Mouse (Mus musculus) heart, postnatal 0 days (tissue): ENCODE measurements around the gene Gm11009. TPM values are rescaled to one million over a fixed set of nuclear protein-coding genes. Genes with fewer than 3 reads are reported as not detected.
"Not testable (repeated sequence)": the region's sequence is repeated elsewhere in the genome, so short reads cannot be mapped to it uniquely, and the experiment has no call there.

ENCODE experiments used
- ATAC-seq: fragments of 200-750 bp; cut with Nextera tagmentation; 2 replicates; pipeline ENCODE4 v1.8.0; 2017; ENCODE audit warnings: low read depth, moderate number of reproducible peaks, moderate library complexity; ENCODE audit not compliant: insufficient read depth
- DNase-seq: peaks from one replicate; pipeline ENCODE4 v3.0.0-alpha.2; 2016; ENCODE audit warnings: low spot score
- H3K27ac ChIP-seq: fragments of 300-500 bp; sonication (generic); 2 replicates; pipeline ENCODE4 v1.5.1; 2014; ENCODE audit warnings: low read depth, mild to moderate bottlenecking
- H3K27me3 ChIP-seq: fragments of 300-500 bp; sonication (generic); 2 replicates; pipeline ENCODE4 v1.6.1; 2014; ENCODE audit warnings: low read length, mixed read lengths; ENCODE audit not compliant: control insufficient read depth, insufficient read depth
- H3K36me3 ChIP-seq: fragments of 300-500 bp; sonication (generic); replicated peaks from 2 replicates; pipeline ENCODE4 v1.6.1; 2014; ENCODE audit warnings: low read length, mixed read lengths; ENCODE audit not compliant: control insufficient read depth, insufficient read depth
- H3K4me1 ChIP-seq: fragments of 300-500 bp; sonication (generic); 2 replicates; pipeline ENCODE4 v1.6.1; 2014; ENCODE audit warnings: antibody characterized with exemption; ENCODE audit not compliant: control insufficient read depth, insufficient read depth
- H3K4me2 ChIP-seq: fragments of 300-500 bp; sonication (generic); 2 replicates; pipeline ENCODE4 v1.6.1; 2014; ENCODE audit warnings: low read depth, mild to moderate bottlenecking, low read length, moderate library complexity
- H3K4me3 ChIP-seq: fragments of 300-500 bp; sonication (generic); 2 replicates; pipeline ENCODE4 v1.5.1; 2014; ENCODE audit warnings: low read depth, low read length
- H3K9ac ChIP-seq: fragments of 300-500 bp; sonication (generic); replicated peaks from 2 replicates; pipeline ENCODE4 v1.6.1; 2014; ENCODE audit warnings: low read depth, low read length, mixed read lengths
- H3K9me3 ChIP-seq: fragments of 300-500 bp; sonication (generic); replicated peaks from 2 replicates; pipeline ENCODE4 v1.6.1; 2016; ENCODE audit warnings: low read length; ENCODE audit not compliant: control insufficient read depth
- WGBS: fragments of 180-500 bp; shearing (Covaris S2); extraction: QIAGEN DNeasy Blood & Tissue Kit; methylation state at CpG from one replicate; pipeline ENCODE4 v1.1.7; 2014; 5-methylcytosine and 5-hydroxymethylcytosine counted together
- polyA plus RNA-seq: library from polyadenylated mRNA; unstranded; fragments of >200 nt; fragmentation: Nextera tagmentation; extraction: Ambion mirVana; gene quantifications from 2 replicates; pipeline ENCODE4 v1.2.1, GENCODE M21; 2015
- total RNA-seq: library from RNA; depleted of rRNA; stranded (reverse); fragments of >200 nt; gene quantifications from 2 replicates; pipeline ENCODE4 v1.2.3, GENCODE M21; 2014; ENCODE audit warnings: low replicate concordance; rRNA removed

Gm11009 gene
- not detected in 2 replicates for total RNA-seq
- polyA plus RNA-seq = not detected in 2 replicates

GRCm38 (mm10) chr2:176319394-176319793 lies at the start of gene Gm11009:
Gene Gm11009, minus strand, starts transcription at chr2:176319494.
- DNase-seq, H3K4me2 ChIP-seq, H3K27me3 ChIP-seq, H3K4me1 ChIP-seq, H3K9me3 ChIP-seq, H3K27ac ChIP-seq, H3K4me3 ChIP-seq, H3K9ac ChIP-seq, H3K36me3 ChIP-seq, ATAC-seq: not testable (repeated sequence)
- whole genome bisulfite sequencing = no CpG with 5 or more reads among the region's 2 CpGs

Other genes starting within 250 kb of the Gm11009 start
- gene Gm2004, start 169.7 kb downstream of the Gm11009 start, total RNA-seq = 0.54 TPM in 1 of 2 replicates, not detected in the other
- gene Gm2004, start 169.7 kb downstream of the Gm11009 start, polyA plus RNA-seq = 0.37 and 0.56 TPM in 2 replicates
- 2.2 and 4.7 TPM in 2 replicates for gene 2210418O10Rik, start 92.9 kb downstream of the Gm11009 start, total RNA-seq
- 7.2 and 7.9 TPM in 2 replicates for gene 2210418O10Rik, start 92.9 kb downstream of the Gm11009 start, polyA plus RNA-seq
- gene Gm14435, start 104.1 kb upstream of the Gm11009 start, total RNA-seq = 5.9 TPM in 1 of 2 replicates, not detected in the other
- 10.3 and 11.2 TPM in 2 replicates for gene Gm14435, start 104.1 kb upstream of the Gm11009 start, polyA plus RNA-seq
- gene Gm14434, start 167.3 kb upstream of the Gm11009 start, total RNA-seq = 4.6 TPM in 1 of 2 replicates, not detected in the other
- gene Gm14434, start 167.3 kb upstream of the Gm11009 start, polyA plus RNA-seq = 5.1 and 18.1 TPM in 2 replicates
- gene Zfp967, start 201.6 kb upstream of the Gm11009 start, total RNA-seq = 15.3 TPM in 1 of 2 replicates, not detected in the other
- not detected in 2 replicates for gene Zfp967, start 201.6 kb upstream of the Gm11009 start, polyA plus RNA-seq